Mouse (Mus musculus) forebrain, postnatal 0 days (tissue): ENCODE results near the gene Hoxc5. TPM values are rescaled to one million over a fixed set of nuclear protein-coding genes. Genes with fewer than 3 reads are reported as not detected.
A peak's percentile ranks its signal among the peaks of the same experiment; 100 is the strongest.

Source experiments
- ATAC-seq: fragments of 200-750 bp; cut with Nextera tagmentation; 2 replicates; pipeline ENCODE4 v1.8.0; 2017; ENCODE audit warnings: mild to moderate bottlenecking, moderate library complexity
- DNase-seq: peaks from one replicate; pipeline ENCODE4 v3.0.0-alpha.2; 2015
- H3K27ac ChIP-seq: fragments of 300-500 bp; sonication (generic); 2 replicates; pipeline ENCODE4 v1.5.1; 2014; ENCODE audit warnings: low read depth, mild to moderate bottlenecking, antibody characterized with exemption, low read length, moderate library complexity, mixed read lengths
- H3K27me3 ChIP-seq: fragments of 300-500 bp; sonication (generic); 2 replicates; pipeline ENCODE4 v1.6.1; 2014; ENCODE audit warnings: mild to moderate bottlenecking, low read length, mixed read lengths; ENCODE audit not compliant: insufficient read depth
- H3K36me3 ChIP-seq: fragments of 300-500 bp; sonication (generic); 2 replicates; pipeline ENCODE4 v1.6.1; 2014; ENCODE audit warnings: mild to moderate bottlenecking, moderate library complexity; ENCODE audit not compliant: insufficient read depth
- H3K4me1 ChIP-seq: fragments of 300-500 bp; sonication (generic); 2 replicates; pipeline ENCODE4 v1.6.1; 2014; ENCODE audit warnings: antibody characterized with exemption; ENCODE audit not compliant: insufficient read depth
- H3K4me2 ChIP-seq: fragments of 300-500 bp; sonication (generic); 2 replicates; pipeline ENCODE4 v1.6.1; 2014; ENCODE audit warnings: low read depth, mild to moderate bottlenecking, moderate library complexity
- H3K4me3 ChIP-seq: fragments of 300-500 bp; sonication (generic); 2 replicates; pipeline ENCODE4 v1.5.1; 2014; ENCODE audit warnings: low read depth, low read length, mixed read lengths
- H3K9ac ChIP-seq: fragments of 300-500 bp; sonication (generic); 2 replicates; pipeline ENCODE4 v1.6.1; 2014; ENCODE audit warnings: mild to moderate bottlenecking
- H3K9me3 ChIP-seq: fragments of 300-500 bp; sonication (generic); 2 replicates; pipeline ENCODE4 v1.6.1; 2016; ENCODE audit warnings: low read length
- CTCF ChIP-seq: sonication (generic); IDR thresholded peaks from 2 replicates; pipeline ENCODE4 v1.5.1; 2016; ENCODE audit warnings: antibody characterized with exemption, control low read depth, low read depth
- WGBS: fragments of 180-500 bp; shearing (Covaris S2); extraction: QIAGEN DNeasy Blood & Tissue Kit; methylation state at CpG from one replicate; pipeline ENCODE4 v1.1.7; 2014; 5-methylcytosine and 5-hydroxymethylcytosine counted together
- polyA plus RNA-seq: library from polyadenylated mRNA; unstranded; fragments of >200 nt; fragmentation: Nextera tagmentation; extraction: Ambion mirVana; gene quantifications from 2 replicates; pipeline ENCODE4 v1.2.1, GENCODE M21; 2015
- total RNA-seq: library from RNA; depleted of rRNA; stranded (reverse); fragments of >200 nt; gene quantifications from 2 replicates; pipeline ENCODE4 v1.2.3, GENCODE M21; 2014

Gene Hoxc5
- total and polyA plus RNA-seq, 2 experiments from 2014 or later, result not detected

DNA sequence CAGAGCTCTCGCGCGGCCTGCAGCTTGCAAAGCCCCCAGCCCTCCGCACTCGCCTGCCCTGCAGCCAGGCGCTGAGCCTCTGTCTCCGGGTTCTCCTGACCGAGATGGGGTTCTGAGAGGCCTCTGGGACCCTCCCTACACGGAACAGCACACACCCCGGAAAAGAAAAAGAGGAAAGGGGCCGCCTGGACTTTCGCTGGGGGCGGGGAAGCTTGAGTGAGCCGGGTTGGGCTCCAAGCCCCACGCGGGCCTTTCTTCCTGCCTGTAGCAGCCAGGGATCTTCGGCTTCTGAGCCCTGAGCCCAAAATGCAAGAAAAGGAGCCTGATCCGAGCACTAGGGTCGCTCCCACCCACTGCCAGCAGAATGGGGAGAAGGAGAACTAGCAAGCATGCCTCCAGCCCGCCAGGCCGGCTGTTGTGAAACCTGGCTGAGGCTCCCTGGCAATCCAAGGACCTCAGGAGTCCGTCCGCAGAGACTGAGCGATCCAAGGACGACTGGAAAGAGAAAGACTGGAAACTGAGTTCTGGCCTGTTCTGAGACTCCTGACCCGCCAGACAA is 44.8 kb downstream of the Hoxc5 start:
- 3% methylated on average over 26 of the region's 26 CpGs for WGBS
- H3K36me3 ChIP-seq, result no peaks in the 10 kb centered on the region
- no peak overlapping the region for H3K4me3 ChIP-seq
- no peak overlapping the region for H3K9ac ChIP-seq
- no peak overlapping the region for H3K27ac ChIP-seq
- no peak for ATAC-seq
- H3K4me1 ChIP-seq, result no peaks in the 10 kb centered on the region
- no peak overlapping the region for H3K4me2 ChIP-seq
- TF ChIP-seq CTCF, result no peak
- peaks cover 97% of the 10 kb centered on the region for H3K27me3 ChIP-seq
- DNase-seq, result no peak
- 0 out of 2 replicates have a peak, but pooled peaks cover 3% of the 10 kb centered on the region for H3K9me3 ChIP-seq

GRCm38 (mm10) chr15:103013238-103013984 is 46.2 kb downstream of the Hoxc5 start:
- peaks cover 96% of the 10 kb centered on the region for H3K27me3 ChIP-seq
- H3K36me3 ChIP-seq, result no peaks in the 10 kb centered on the region
- no peak overlapping the region for H3K9ac ChIP-seq
- 0 out of 2 replicates have a peak, but pooled peaks cover 3% of the 10 kb centered on the region for H3K9me3 ChIP-seq
- peak overlapping the region; percentile 18; the same call in 1 of the 2 replicates for H3K4me3 ChIP-seq
- no peak overlapping the region for H3K4me2 ChIP-seq
- no peak overlapping the region for H3K27ac ChIP-seq
- TF ChIP-seq CTCF, result peak; percentile 82
- H3K4me1 ChIP-seq, result no peaks in the 10 kb centered on the region
- ATAC-seq, result no peak
- WGBS, result 3% methylated on average over 17 of the region's 17 CpGs
- DNase-seq, result peak; percentile 77

DNA sequence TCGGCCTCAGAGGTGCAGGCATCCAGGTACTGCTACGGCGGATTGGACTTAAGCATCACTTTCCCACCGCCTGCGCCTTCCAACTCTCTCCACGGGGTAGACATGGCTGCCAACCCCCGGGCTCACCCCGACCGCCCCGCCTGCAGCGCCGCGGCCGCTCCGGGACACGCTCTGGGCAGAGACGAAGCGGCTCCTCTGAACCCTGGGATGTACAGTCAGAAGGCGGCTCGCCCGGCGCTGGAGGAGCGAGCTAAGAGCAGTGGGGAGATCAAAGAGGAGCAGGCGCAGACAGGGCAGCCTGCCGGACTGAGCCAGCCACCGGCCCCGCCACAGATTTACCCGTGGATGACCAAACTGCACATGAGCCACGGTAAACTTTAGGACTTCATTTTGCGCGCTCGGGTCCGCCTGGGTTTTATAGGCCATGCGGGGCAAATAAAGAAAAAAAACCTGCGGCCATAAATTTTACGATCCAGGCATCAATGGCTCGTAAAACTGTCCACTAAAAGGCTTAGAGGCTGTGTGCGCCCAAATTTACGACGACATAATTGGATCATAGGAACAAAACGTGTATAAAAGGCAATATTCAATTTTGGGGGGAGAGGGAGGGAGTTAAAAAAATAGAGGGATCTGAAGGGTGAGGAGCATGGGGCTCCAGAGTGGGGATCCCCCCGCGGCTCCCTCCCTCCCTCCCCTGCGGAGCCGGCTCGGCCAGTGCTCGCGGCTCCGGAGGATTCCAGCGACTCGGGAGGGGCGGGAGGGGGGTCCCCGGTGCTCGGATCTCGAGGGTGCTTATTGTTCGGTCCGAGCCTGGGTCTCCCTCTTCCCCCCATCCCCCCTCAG is 47.1 kb downstream of the Hoxc5 start:
- no peaks in the 10 kb centered on the region for H3K36me3 ChIP-seq
- H3K9ac ChIP-seq, result no peak overlapping the region
- WGBS, result under 1% methylated on average over 57 of the region's 57 CpGs
- H3K4me3 ChIP-seq, result peak overlapping the region; percentile 5; the same call in 1 of the 2 replicates
- 0 out of 2 replicates have a peak, but pooled peaks cover 2% of the 10 kb centered on the region for H3K9me3 ChIP-seq
- peak; percentile 6; the same call in 1 of the 2 replicates for ATAC-seq
- no peak for TF ChIP-seq CTCF
- peaks cover 96% of the 10 kb centered on the region for H3K27me3 ChIP-seq
- H3K4me1 ChIP-seq, result no peaks in the 10 kb centered on the region
- no peak overlapping the region for H3K4me2 ChIP-seq
- no peak overlapping the region for H3K27ac ChIP-seq
- DNase-seq, result no peak

DNA sequence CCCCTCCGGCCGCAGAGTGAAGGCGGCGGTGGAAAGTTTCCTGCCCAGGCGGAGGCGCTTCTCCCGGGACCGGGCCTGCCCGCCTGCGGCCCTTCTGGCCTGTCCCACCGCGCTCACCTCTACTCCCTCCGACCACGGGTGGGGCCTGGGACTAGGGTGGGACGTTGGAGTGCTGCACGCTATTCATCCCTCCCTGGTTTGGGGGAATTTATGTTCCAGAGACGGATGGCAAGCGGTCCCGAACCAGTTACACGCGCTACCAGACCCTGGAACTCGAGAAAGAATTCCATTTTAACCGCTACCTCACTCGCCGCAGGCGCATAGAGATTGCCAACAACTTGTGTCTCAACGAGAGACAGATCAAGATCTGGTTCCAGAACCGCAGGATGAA is 47.8 kb downstream of the Hoxc5 start:
- Histone ChIP-seq H3K4me2 (no peak overlapping the region), H3K4me3 (no peak overlapping the region), H3K36me3 (no peaks in the 10 kb centered on the region), H3K9ac (no peak overlapping the region), H3K27me3 (peaks cover 96% of the 10 kb centered on the region), H3K4me1 (no peaks in the 10 kb centered on the region), H3K9me3 (no peaks in the 10 kb centered on the region), H3K27ac (no peak overlapping the region)
- no peak for DNase-seq
- no peak for TF ChIP-seq CTCF
- ATAC-seq, result no peak
- 2% methylated on average over 28 of the region's 28 CpGs for WGBS

DNA sequence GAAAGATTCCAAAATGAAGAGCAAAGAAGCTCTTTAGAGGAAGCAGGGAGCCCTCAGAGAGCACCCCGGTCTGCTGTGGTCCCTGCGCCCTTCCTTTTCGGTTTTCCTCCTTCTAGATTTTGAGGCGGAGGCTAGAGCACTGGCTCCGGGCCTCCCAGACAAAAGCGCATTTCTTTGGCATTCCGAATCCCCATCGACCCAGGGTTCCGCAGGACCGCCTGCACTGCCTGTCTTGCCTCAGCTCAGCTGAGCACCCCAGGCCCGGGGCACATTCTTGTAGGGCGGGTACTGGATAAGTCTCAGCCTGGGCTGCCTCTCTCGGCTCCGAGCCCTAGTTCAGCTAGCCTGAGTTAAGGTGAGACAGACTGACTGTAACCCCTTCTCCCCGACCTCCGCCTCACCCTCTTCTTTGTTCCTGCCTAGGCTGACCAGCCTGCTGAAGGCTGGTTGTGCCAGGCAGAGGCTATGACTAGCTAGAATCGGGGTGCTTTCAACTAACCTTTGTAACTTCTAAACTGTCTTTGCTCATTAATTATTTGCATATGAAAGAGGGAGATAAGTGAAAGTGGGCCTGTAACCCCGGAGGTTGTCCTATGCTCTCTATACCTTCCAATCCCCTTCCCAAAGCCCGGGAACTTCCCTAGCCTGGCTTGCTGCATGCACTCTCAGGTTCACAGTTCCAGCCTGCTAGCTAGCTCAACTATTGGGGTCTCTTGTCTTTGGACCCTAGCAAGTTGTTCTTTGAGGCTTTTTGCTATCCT is 48.3 kb downstream of the Hoxc5 start:
- H3K4me3 ChIP-seq, result no peak overlapping the region
- no peak for TF ChIP-seq CTCF
- H3K4me1 ChIP-seq, result no peaks in the 10 kb centered on the region
- peaks cover 96% of the 10 kb centered on the region for H3K27me3 ChIP-seq
- no peak overlapping the region for H3K27ac ChIP-seq
- H3K36me3 ChIP-seq, result no peaks in the 10 kb centered on the region
- no peak for ATAC-seq
- no peak overlapping the region for H3K4me2 ChIP-seq
- WGBS, result 2% methylated on average over 19 of the region's 19 CpGs
- no peaks in the 10 kb centered on the region for H3K9me3 ChIP-seq
- no peak for DNase-seq
- H3K9ac ChIP-seq, result no peak overlapping the region

DNA sequence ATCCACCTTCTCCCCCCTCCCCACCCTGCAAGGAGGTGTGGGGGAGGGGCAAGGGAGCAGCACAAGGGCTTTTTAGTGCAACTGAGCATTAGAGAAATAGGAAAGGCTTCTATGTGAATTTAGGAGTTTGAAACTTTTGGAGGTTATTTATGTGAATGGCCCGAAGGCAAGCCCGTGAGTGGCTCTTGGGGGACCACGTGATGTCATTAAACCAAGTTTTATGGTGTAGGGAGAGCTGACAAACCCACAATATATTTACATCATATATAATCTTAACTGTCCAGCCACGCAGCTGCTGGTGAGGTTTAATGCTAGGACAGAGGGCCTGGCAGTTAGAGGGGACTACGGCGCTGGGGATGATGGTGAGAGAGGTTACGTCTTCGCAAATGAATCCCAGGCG is 51.4 kb downstream of the Hoxc5 start, which contains the start of gene Hoxc4:
Hoxc4 (plus strand) TSS at position 299 of the 400 bp plus-strand sequence.
- no peaks in the 10 kb centered on the region for H3K4me1 ChIP-seq
- no peak within 1 kb of the TSS for H3K4me2 ChIP-seq
- no peak for TF ChIP-seq CTCF
- 5% methylated on average over 9 of the region's 9 CpGs for WGBS
- no peak within 1 kb of the TSS for H3K4me3 ChIP-seq
- H3K27me3 ChIP-seq, result peaks cover 98% of the 10 kb centered on the region
- no peaks in the 10 kb centered on the region for H3K9me3 ChIP-seq
- ATAC-seq (no peak), DNase-seq (no peak)
- H3K9ac ChIP-seq, result no peak within 1 kb of the TSS
- no peak within 1 kb of the TSS for H3K27ac ChIP-seq
- H3K36me3 ChIP-seq, result no peaks in the 10 kb centered on the region
